Mouse (Mus musculus) stomach, postnatal 0 days (tissue): ENCODE measurements around the gene Paqr9. TPM values are rescaled to one million over a fixed set of nuclear protein-coding genes. Genes with fewer than 3 reads are reported as not detected.
A peak's percentile ranks its signal among the peaks of the same experiment; 100 is the strongest.

Source experiments
- ATAC-seq: fragments of 200-750 bp; cut with Nextera tagmentation; 2 replicates; pipeline ENCODE4 v1.8.0; 2017; ENCODE audit not compliant: low FRiP score, low TSS enrichment
- DNase-seq: peaks from one replicate; pipeline ENCODE4 v3.0.0-alpha.2; 2016; ENCODE audit warnings: low spot score
- H3K27ac ChIP-seq: fragments of 300-500 bp; sonication (generic); replicated peaks from 2 replicates; pipeline ENCODE4 v1.5.1; 2014; ENCODE audit warnings: mild to moderate bottlenecking, control low read depth
- H3K27me3 ChIP-seq: fragments of 300-500 bp; sonication (generic); 2 replicates; pipeline ENCODE4 v1.6.1; 2014; ENCODE audit warnings: low read length; ENCODE audit not compliant: control insufficient read depth, insufficient read depth
- H3K36me3 ChIP-seq: fragments of 300-500 bp; sonication (generic); 2 replicates; pipeline ENCODE4 v1.6.1; 2014; ENCODE audit warnings: low read length, mixed read lengths; ENCODE audit not compliant: control insufficient read depth, insufficient read depth
- H3K4me1 ChIP-seq: fragments of 300-500 bp; sonication (generic); replicated peaks from 2 replicates; pipeline ENCODE4 v1.6.1; 2014; ENCODE audit warnings: antibody characterized with exemption; ENCODE audit not compliant: control insufficient read depth, insufficient read depth
- H3K4me2 ChIP-seq: fragments of 300-500 bp; sonication (generic); replicated peaks from 2 replicates; pipeline ENCODE4 v1.6.1; 2014; ENCODE audit warnings: low read depth, mild to moderate bottlenecking, control low read depth, moderate library complexity
- H3K4me3 ChIP-seq: fragments of 300-500 bp; sonication (generic); 2 replicates; pipeline ENCODE4 v1.5.1; 2014; ENCODE audit warnings: low read depth, low read length, control low read depth
- H3K9ac ChIP-seq: fragments of 300-500 bp; sonication (generic); 2 replicates; pipeline ENCODE4 v1.6.1; 2014; ENCODE audit warnings: mild to moderate bottlenecking, low read length, control low read depth, mixed read lengths
- H3K9me3 ChIP-seq: fragments of 300-500 bp; sonication (generic); 2 replicates; pipeline ENCODE4 v1.6.1; 2016; ENCODE audit warnings: low read length; ENCODE audit not compliant: control insufficient read depth
- CTCF ChIP-seq: IDR thresholded peaks from 2 replicates; pipeline ENCODE4 v1.5.1; 2016; ENCODE audit warnings: antibody characterized with exemption, low read depth, mild to moderate bottlenecking, moderate library complexity
- EP300 ChIP-seq: optimal IDR thresholded peaks from 2 replicates; pipeline ENCODE3; 2016; ENCODE audit warnings: antibody characterized with exemption
- WGBS: fragments of 180-500 bp; shearing (Covaris S2); extraction: QIAGEN DNeasy Blood & Tissue Kit; methylation state at CpG from one replicate; pipeline ENCODE4 v1.1.7; 2014; 5-methylcytosine and 5-hydroxymethylcytosine counted together
- polyA plus RNA-seq: library from polyadenylated mRNA; unstranded; fragments of >200 nt; fragmentation: Nextera tagmentation; extraction: Ambion mirVana; gene quantifications from 2 replicates; pipeline ENCODE4 v1.2.1, GENCODE M21; 2015

The Paqr9 gene
- polyA plus RNA-seq, 1 experiment from 2014 or later: 0.11 TPM

GRCm38 (mm10) chr9:95577502-95577901, 18.0 kb downstream of the Paqr9 start:
- Histone ChIP-seq H3K9ac (no peak overlapping the region), H3K36me3 (no peaks in the 10 kb centered on the region), H3K9me3 (no peaks in the 10 kb centered on the region), H3K4me2 (no peak overlapping the region), H3K4me3 (no peak overlapping the region), H3K27me3 (no peaks in the 10 kb centered on the region), H3K27ac (no peak overlapping the region), H3K4me1 (no peaks in the 10 kb centered on the region)
- WGBS: 86% methylated on average over 6 of the region's 6 CpGs
- TF ChIP-seq CTCF: no peak
- no peak for TF ChIP-seq EP300
- no peak for ATAC-seq
- no peak for DNase-seq

- H3K9me3 ChIP-seq: no peaks in the 10 kb centered on the region
- no peaks in the 10 kb centered on the region for H3K27me3 ChIP-seq
- ATAC-seq (no peak), DNase-seq (no peak)
- no peak overlapping the region for H3K9ac ChIP-seq
- no peak for TF ChIP-seq CTCF
- TF ChIP-seq EP300: no peak
- H3K27ac ChIP-seq: no peak overlapping the region
- H3K4me3 ChIP-seq: no peak overlapping the region
- no peaks in the 10 kb centered on the region for H3K36me3 ChIP-seq
- no peak overlapping the region for H3K4me2 ChIP-seq
- 77% methylated on average over 5 of the region's 5 CpGs for WGBS
- no peaks in the 10 kb centered on the region for H3K4me1 ChIP-seq
Measured at GRCm38 (mm10) chr9:95578366-95578895, 19.0 kb downstream of the Paqr9 start.

- TF ChIP-seq EP300 (no peak), CTCF (no peak)
- Histone ChIP-seq H3K36me3 (no peaks in the 10 kb centered on the region), H3K27me3 (no peaks in the 10 kb centered on the region), H3K9ac (no peak overlapping the region), H3K4me2 (no peak overlapping the region), H3K9me3 (no peaks in the 10 kb centered on the region), H3K27ac (no peak overlapping the region), H3K4me1 (no peaks in the 10 kb centered on the region), H3K4me3 (no peak overlapping the region)
- 51% methylated on average over 16 of the region's 16 CpGs for WGBS
- no peak for ATAC-seq
- no peak for DNase-seq
Measured at GRCm38 (mm10) chr9:95581021-95581757, 21.7 kb downstream of the Paqr9 start.

GRCm38 (mm10) chr9:95581758-95582515, 22.5 kb downstream of the Paqr9 start:
- no peak for DNase-seq
- peak overlapping the region; percentile 32 for H3K4me2 ChIP-seq
- no peaks in the 10 kb centered on the region for H3K4me1 ChIP-seq
- no peaks in the 10 kb centered on the region for H3K36me3 ChIP-seq
- WGBS: 13% methylated on average over 20 of the region's 20 CpGs
- H3K27me3 ChIP-seq: no peaks in the 10 kb centered on the region
- no peak overlapping the region for H3K9ac ChIP-seq
- peak overlapping the region; percentile 14; the same call in 1 of the 2 replicates for H3K4me3 ChIP-seq
- H3K9me3 ChIP-seq: no peaks in the 10 kb centered on the region
- H3K27ac ChIP-seq: no peak overlapping the region
- ATAC-seq: no peak
- TF ChIP-seq CTCF (no peak), EP300 (no peak)

GRCm38 (mm10) chr9:95582555-95582954, 23.1 kb downstream of the Paqr9 start:
- Histone ChIP-seq H3K36me3 (no peaks in the 10 kb centered on the region), H3K27ac (no peak overlapping the region), H3K9ac (no peak overlapping the region), H3K4me3 (no peak overlapping the region), H3K9me3 (no peaks in the 10 kb centered on the region), H3K27me3 (no peaks in the 10 kb centered on the region), H3K4me2 (no peak overlapping the region), H3K4me1 (no peaks in the 10 kb centered on the region)
- WGBS: 22% methylated on average over 8 of the region's 8 CpGs
- DNase-seq (no peak), ATAC-seq (no peak)
- TF ChIP-seq CTCF (no peak), EP300 (no peak)

GRCm38 (mm10) chr9:95586046-95586445, 26.6 kb downstream of the Paqr9 start:
- H3K9me3 ChIP-seq: no peaks in the 10 kb centered on the region
- 79% methylated on average over 5 of the region's 5 CpGs for WGBS
- no peak overlapping the region for H3K4me2 ChIP-seq
- no peaks in the 10 kb centered on the region for H3K36me3 ChIP-seq
- DNase-seq: no peak
- H3K27ac ChIP-seq: no peak overlapping the region
- no peak overlapping the region for H3K9ac ChIP-seq
- H3K27me3 ChIP-seq: no peaks in the 10 kb centered on the region
- no peaks in the 10 kb centered on the region for H3K4me1 ChIP-seq
- ATAC-seq: no peak
- no peak for TF ChIP-seq EP300
- TF ChIP-seq CTCF: no peak
- no peak overlapping the region for H3K4me3 ChIP-seq
